Mouse (Mus musculus): ENCODE data around the gene Cacng7.
A peak's percentile ranks its signal among the peaks of the same experiment; 100 is the strongest.

DNA sequence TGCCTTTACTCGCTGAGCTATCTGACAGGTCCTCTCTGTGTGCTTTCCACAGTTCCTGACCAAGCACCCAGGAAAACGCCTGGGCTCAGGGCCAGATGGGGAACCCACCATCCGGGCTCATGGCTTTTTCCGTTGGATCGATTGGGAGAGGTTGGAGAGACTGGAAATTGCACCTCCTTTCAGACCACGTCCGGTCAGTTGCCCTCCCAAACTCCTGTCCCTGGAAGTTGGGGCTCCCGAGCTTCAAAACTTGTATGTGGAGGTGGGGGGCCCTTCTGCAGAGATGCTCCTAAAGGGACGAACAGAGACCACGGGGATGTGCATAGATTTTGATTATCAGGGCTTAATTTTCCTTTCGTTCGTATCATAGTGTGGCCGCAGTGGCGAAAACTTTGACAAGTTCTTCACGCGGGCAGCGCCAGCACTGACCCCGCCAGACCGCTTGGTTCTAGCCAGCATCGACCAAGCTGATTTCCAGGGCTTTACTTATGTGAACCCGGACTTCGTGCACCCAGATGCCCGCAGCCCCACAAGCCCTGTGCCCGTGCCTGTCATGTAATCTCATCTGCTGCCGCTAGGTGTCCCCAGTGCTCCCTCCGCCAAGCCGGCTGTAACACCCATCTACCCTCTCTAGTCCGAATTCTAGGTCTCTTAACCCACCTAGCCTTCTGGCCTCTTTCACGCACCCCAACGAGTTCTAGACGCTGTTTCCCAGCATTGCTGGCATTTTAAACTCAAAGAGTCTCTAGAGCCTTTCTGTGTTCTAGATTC is 2.8 kb upstream of the Cacng7 start:
- peak; percentile 96 for TF ChIP-seq CTCF (IDR thresholded peaks at IDR 0.05; ENCODE audit: control insufficient read depth, insufficient read depth, insufficient read length)
- TF ChIP-seq USF1 (IDR thresholded peaks at IDR 0.05; ENCODE audit: low read depth) = no peak
- no peak for TF ChIP-seq CEBPB (IDR thresholded peaks at IDR 0.05; ENCODE audit: low read depth)
- no peak for TF ChIP-seq MYOD1 (IDR thresholded peaks at IDR 0.05; ENCODE audit: control insufficient read depth, insufficient read length, low read depth)
- no peak for TF ChIP-seq MYOG (IDR thresholded peaks at IDR 0.05; ENCODE audit: control insufficient read depth, extremely low read depth, insufficient read length)
